Mouse (Mus musculus): ENCODE data around the gene Ank3.

GRCm38 (mm10) chr10:70018691-70019090 lies 620.1 kb downstream of the Ank3 start:
- TF ChIP-seq CTCF (IDR thresholded peaks at IDR 0.05; ENCODE audit: borderline replicate concordance, extremely low read depth, insufficient read depth, insufficient read length), result no peak
- TF ChIP-seq POLR2A (IDR thresholded peaks at IDR 0.05; ENCODE audit: borderline replicate concordance, extremely low read depth, insufficient read depth, insufficient read length, poor library complexity, severe bottlenecking), result no peak

Measured in brain, embryonic 14.5 days (tissue).